Mouse (Mus musculus) lung, postnatal 10 days (tissue): ENCODE measurements around the gene Rnf212b.
A peak's percentile ranks its signal among the peaks of the same experiment; 100 is the strongest.
"Not testable (repeated sequence)": the region's sequence is repeated elsewhere in the genome, so short reads cannot be mapped to it uniquely, and the experiment has no call there.

Experiments used
- DNase-seq: peaks from one replicate; pipeline ENCODE4 v3.0.0; 2021

Gene Rnf212b

DNA sequence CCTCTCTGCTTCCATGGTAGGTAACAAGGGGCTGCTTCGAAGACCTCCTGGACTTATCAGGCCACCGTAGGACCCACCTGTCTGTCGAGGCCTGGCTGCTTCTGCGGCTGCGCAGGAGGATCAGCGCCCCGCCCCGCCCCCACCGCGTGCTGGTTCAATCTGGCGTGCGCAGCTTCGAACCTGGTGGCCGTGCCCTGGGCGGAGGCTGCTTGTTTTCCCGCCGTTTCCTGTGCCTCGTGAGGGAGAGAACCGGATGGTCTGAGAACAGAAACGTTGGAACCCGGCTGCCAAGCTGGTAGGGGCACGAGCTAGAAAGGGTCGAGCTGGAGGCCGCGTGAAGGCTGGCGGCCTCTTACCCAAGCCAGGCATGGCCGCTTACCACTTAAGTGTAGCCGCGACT, at the start of gene Rnf212b:
Gene Rnf212b, plus strand, starts transcription at position 151 of the 400 bp plus-strand sequence.
- DNase-seq, result no peak

DNA sequence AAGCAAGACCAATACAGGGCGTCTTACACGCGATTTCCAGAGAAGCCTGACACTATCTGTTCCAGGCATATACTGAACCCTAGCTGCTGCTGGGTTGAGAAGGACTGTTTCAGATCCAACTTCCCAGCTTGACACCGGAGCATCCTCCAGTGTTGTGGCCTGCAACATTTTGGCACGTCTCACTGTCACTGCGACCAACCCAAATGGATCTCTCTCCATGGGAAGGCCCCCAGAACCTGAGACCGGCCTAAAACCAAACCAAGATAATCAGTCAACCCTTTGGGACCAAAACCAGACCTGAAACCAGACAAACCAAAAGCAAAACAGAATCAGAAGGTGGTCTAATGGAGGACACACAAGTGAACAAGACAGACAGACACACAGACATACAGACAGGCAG, 47.0 kb upstream of the Rnf212b start:
- DNase-seq, result not testable (repeated sequence)

DNA sequence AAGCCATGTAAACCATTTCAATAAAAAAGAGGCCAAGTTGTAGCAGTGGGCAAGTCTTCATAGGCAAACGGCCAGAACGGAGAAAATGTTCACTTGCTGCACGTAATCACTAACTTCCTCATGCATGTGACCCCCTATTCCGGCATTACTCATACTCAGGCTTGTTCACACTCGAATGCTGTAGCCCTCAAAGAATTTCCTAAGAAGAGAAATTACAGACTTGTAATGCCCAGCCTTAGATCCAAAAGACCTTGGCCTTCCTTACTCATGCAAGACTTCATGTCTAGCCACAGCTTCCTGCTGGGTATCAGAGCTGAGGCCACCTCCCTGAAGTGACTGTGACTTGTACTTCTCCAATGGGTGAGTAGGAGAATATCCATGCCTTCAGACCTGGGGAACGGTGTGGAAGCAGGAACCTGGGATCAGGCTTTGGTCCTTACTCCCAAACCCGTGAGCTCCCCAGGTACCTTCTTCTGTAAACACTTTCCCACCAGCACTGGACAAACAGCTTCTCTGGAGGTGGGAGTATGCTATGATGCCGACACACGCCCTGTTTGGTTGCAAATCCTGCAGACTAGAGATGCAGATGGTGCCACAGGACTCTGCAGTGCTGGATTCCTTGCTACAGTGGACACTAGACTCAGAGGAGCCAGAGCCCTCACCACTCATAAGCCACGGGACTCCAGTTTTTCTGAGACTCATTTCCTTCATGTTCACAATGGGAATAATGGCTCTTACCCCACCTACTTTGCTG, 45.5 kb upstream of the Rnf212b start:
- no peak for DNase-seq

DNA sequence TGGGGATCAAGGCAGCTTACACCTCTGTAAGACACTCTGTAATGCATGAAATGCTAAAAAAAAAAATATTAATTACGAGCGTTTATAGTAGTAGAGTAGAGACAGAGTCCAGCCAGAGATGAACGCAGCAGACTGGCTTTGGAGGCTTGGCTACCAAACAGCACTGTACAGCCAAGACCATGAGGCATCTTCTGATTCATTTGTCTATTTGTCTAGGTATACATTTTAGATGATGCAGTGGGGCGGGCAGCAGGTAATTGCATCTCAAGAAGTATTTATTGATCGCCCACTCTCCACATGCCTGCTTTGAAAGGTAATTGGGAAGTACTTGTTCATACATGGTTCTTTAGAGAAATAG, 44.9 kb upstream of the Rnf212b start:
- DNase-seq, result no peak

DNA sequence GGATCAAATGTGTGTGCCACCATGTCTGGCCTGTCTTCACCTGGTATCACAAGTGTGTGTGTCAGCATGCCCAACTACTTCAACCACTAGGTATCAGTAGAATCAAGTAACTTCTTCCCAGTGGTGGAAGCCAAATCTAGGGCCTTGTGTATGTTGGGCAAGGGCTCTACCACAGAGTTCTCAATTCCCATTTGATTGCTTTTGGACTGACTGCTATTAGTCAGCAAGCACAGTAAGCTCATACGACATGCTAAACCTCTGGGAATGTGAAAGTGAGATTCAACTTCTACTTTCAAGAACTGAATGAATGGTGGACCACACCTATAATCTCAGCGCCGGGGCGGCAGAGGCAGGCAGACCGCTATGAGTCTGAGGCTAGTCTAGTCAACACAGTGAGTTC, 43.6 kb upstream of the Rnf212b start:
- DNase-seq, result no peak

DNA sequence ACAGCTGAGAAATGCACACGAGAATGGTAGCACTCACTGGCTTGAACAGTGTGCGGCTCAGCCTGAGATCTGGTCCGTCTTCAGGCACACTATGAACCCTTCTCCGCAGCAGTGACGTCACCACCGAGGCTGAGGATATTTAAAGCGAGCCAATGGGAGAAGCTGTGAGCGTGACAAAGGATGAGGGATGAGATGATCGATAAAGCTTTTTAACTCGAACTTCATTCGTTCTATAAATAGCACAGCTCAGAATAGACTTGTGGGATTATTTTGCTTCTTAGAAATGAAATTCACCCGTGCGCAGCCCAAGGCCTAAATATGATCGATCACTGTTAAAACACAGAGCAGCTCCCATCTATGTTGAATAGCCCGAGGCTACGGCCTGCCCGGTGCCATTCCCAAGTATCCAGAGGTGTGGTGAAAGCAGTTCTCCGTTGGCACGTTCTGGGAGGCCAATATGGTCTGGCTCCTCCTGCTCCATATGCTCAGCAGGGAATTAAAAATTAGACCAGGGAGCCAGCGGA, 41.5 kb upstream of the Rnf212b start:
- DNase-seq, result no peak

DNA sequence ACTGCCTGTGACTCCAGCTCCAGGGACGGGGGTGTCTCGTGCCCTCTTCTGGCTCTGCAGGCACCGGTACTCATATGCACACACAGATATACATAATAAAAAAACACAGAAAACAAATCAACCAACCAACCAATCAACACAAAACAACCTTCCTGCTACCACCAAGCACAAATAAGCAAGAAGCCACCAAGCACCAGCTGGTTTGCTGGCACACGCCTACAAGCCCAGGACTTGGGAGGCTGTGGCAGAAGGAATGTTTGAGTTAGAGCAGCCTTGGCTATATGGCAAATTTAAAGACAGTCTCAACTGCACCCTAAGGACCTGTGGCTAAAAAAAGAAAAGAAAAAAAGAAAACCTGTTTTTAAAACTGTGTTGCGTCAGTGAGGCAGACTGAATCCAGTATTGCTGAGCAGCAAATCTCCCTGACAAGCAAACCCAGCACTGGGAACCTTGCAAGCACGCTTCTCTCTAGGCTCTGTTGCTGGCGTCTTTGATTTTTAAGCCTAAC, 38.4 kb upstream of the Rnf212b start:
- no peak for DNase-seq

DNA sequence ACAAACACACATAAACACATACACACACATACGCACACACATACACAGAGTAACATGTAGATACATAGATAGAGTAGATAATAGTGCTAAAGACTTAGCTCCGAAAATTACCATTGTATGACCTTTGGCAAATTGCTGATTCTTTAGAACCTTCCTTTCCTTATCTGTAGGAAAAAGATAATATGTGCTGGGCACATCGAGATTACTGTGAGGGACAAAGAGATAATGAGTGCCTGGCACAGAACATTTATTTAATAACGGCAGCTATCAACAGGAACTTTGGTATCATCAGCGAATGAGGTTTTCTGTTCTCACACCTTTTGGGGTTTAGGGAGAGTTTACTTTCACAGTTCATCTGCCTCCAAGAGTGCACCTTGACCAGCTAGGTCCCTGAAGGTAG, 37.2 kb upstream of the Rnf212b start:
- DNase-seq, result no peak

DNA sequence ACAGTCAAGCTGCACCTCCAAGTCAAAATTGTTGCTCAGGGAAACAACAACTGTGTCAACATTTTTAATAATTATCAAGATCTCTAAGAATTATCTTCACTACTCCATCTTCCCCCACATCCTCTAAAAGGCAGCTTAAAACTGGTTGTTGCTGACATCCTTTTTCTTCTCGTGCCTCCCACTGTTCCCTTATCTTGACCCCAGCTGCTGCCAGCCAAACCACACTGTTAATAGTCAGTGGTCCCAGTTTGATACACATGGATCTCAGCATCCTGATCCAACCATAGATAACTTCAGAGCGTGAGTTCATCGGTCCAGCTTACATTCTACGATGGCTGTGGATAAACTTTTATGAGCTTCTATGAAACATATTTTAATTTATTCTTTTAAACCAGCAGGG, 36.0 kb upstream of the Rnf212b start:
- DNase-seq, result no peak

DNA sequence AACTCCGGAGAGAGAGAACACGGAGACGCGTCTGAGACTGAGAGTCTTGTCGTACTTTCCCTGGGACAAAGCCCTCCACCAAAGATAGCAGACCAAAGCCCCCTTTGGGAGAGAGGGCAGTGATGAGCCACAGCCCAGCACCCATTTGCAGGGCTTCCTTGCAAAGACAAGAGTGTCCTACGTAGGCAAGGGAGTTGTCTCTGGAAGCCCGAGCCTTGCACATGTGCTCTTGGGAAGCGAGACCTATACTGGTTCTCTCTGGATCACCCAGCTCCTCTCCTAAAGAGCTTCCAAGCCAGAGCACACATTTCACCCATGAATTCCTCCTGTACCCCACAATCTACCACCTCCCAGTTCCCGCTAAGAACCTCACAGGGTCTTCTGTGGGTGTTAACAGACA, 33.9 kb upstream of the Rnf212b start:
- no peak for DNase-seq

DNA sequence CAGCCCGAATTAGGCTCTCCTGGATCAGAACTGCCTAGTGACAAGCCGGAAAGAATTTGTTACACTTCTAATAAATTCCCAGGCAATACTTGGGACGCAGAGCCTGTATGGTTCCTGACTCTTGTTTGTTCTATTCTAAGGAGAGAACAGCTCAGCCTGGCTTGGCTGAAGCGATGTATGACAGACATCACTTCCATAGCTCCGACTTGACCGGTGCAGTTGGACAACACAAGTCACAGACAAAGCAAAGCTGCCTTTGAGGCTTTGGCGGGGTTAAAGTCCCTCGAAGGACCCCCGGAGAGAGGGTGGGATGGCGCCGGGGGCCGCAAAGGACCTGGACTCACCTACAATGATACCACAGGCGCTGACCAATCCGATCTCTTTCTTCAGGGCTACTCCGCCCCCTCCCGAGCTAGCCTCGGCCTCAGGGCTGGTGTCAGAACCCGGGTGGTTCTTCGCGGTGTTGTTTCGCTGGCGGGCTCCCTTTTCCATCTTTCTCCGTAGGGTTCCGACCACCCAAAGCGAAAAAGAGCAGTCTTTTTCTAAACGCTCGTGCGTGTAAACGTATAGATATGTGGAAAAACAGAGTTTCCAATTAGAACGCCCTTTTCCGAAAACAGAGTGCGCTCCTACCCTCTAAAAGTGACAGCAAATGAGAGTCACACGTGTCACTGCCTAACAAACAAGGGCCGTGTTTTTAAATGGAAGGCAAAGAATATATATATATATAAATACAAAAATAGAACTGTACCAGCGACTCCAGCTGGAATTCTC, 32.9 kb upstream of the Rnf212b start:
- DNase-seq, result peak; percentile 43

DNA sequence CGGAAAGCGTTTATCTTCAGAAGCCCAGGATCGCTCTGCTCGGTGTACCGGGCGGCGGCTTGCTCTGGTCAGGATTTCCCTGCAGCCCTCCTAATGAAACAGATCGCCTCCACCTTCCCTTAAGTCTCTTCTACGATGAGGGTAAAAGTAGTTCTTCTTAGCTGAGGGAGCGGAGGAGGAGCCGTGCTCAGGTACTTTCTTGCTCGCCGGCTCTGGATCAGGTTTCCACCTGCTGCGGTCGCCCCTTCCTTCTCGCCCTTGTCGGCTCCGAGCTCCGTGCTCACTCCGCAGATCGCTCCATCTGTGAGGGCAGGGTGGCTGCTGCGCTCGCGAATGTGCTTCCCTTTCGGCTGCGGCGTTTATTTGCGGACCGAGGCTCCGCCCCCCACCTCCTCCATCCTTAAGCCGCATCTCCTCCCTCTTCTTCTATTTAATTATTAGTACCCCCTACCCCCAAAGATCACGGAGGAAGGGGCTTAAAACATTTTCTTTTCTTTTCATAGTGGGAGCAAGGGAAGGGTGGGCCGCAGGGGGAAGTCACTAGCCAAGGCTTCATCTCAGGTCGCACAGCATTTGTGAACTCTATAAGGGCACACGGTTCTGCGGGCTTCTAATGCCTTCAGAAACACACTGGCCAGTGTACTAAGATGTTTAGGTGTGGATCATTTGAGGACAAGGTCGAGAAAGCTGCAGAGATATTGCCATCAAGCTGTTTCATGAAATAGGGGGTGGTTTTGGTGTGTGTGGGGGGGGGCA, 32.2 kb upstream of the Rnf212b start, which contains the start of gene Slc7a8:
Gene Slc7a8, minus strand, starts transcription at position 337 of the 756 bp plus-strand sequence.
- DNase-seq, result peak; percentile 42

DNA sequence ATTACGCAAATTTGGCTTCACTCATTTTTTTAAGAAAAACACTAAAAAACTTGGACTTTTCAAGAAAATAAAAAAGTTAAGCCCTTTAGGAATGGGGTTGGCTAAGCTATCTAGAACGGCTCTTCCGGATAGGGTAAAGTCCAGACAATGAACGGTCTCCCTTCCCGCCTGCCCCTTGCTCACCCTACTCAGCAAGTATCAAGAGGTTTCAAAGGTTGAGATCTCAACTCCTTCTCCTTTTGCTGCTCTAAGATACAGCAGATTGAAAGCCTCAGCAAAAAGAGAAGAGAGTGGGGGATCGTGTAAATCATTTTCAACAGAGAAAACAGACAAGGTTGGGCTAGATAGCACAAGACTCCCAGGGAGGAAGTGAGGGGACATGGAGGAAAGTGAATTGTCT, 31.0 kb upstream of the Rnf212b start:
- no peak for DNase-seq

DNA sequence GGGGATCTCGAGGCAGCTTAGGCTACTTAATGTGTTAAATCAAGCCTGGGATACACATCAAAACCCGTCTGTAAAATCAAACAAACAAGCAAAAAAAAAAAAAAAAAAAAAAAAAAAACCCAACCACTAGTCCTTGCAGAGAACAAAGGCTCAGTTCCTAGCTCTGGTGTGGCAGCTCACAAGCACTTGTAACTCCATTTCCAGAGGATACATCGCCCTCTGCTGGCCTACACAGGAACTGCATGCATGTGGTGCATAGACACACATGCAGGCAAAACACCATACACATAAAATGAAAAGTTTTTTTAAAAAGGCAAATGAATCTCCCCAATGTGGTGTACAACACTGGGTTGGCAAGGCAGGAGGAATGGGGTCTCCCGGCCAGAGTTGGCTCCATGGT, 28.0 kb upstream of the Rnf212b start:
- DNase-seq, result peak; percentile 79

DNA sequence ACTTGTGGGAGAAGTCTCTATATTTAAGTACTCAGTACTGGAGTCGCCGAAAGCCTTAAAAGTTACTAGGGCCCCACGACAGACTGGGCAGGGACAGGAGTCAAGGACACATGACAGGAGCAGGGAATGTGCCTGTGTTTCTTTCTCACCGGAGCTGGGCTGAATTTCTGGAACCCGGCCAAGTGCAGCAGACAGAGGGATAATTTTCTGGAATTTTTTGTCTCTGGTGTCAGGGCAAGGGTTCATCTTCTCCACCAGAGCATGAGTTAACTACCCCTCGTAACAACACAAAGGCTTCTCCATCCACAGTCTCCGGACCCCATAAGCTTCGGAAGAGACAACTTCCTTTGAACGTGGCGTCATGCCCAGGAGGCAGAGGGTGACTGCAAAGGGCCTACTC, 27.5 kb upstream of the Rnf212b start:
- DNase-seq, result peak; percentile 30

DNA sequence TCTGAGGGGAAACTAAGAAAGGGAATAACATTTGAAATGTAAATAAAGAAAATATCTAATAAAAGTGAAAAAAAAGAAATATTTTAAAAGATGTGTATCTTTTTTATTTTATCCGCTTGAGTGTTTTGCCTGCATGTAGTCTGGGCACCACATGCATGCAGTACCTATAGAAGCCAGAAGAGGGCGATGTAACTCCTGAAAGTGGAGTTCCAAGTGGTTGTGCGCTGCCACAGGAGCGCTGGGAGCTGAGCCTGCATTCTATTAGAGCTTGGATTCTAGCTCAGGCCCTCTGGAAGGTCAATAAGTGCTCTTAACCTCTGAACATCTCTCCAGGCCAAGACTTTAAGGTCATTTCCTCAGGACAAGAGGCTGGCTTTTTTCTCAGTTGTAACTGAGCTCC, 26.7 kb upstream of the Rnf212b start:
- DNase-seq, result no peak

DNA sequence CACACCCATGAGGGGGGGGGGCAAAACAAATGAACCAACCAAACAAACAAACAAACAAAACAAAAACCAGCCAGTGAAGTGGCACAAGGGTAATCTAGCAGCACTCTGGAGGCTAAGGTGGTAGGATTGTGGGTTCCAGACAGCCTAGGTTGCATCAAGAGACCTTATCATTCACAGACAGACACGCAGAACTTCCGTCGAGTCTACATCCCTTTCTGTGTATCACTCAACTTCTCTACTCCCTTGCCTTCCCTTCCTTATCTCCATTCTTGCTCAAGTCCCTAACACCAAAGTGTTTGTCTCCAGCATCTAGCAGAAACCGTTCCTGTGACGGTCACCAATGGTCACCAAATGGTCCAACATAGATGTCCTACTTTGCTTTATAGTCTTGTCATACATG, 25.7 kb upstream of the Rnf212b start:
- no peak for DNase-seq

DNA sequence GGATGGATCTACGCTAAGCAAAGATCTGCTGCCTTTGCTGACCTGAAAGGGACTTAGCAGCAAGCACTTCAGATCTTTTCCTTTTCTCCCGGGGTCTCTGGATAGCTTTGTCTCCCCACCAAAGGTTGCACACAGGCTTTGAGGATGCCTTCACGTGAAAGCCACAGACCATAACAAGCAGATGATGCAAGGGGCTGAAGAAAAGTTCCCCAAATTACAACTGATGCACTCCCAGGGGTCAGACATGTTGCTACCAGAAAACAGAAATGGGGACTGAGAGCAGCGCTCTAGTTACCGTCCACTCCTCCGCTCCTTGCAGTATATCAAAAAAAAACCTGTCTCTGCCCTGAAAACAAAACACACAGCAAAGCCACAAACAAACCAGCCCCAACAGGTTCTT, 21.8 kb upstream of the Rnf212b start:
- no peak for DNase-seq

DNA sequence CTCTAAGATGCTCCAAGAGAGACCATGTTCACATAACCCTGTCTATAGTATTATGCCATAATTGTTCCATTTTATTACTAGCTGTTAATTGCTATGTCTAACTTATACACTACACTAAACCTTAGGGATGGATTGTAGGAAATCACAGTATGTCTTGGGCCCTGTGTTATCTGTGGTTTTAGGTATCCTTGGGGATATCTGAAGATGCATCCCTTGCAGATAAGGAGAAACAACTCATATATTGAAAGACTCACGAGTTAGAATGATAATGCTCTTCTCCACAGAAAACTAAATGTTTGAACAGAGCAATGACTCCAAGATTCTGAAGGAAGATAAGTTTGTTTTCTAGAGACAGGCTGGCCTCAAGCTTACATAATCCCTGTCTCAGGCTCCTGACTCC, 20.6 kb upstream of the Rnf212b start:
- no peak for DNase-seq

DNA sequence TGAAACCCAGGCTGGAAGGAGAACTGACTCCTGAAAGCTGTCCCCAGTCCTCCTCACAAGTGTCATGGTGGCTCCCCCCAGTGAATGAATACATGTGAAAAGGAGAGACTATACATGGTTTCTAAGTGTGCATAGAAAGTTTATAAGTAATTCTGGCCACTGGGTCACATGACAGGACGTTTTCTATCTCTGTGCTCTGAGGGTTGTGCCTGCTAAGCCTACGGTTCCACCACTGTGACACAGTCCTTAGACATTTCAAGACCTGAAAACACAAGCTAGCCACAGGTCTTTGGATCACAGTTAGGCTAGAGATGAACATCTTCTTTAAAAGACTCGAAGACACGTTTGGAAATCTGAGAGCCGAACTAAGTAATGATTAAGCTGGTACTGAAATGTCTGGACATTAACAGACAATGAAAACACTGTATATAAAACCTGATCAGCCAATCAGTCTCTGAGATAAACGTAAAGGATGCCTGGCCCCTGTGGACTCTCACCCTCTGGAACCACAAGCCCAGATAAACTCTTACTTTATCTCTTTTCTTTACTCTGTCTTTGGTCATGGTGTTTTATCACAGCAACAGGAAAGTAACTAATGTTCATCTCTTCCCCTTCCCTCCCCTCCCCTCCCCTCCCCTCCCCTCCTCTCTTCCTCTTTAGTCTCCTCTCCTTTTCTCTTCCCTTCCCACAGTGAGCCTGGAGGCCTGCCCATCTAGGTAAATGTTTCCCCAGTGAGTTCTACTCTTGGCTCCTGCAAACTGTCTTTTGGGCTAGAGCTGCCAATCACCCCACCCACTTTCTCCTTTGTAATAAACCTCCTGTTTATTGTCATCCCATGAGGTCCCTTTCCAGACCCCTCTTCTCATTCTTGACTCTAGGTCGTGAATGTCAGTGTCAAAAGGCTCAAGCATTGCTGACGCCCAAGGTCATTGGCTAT, 19.8 kb upstream of the Rnf212b start:
- DNase-seq, result no peak

DNA sequence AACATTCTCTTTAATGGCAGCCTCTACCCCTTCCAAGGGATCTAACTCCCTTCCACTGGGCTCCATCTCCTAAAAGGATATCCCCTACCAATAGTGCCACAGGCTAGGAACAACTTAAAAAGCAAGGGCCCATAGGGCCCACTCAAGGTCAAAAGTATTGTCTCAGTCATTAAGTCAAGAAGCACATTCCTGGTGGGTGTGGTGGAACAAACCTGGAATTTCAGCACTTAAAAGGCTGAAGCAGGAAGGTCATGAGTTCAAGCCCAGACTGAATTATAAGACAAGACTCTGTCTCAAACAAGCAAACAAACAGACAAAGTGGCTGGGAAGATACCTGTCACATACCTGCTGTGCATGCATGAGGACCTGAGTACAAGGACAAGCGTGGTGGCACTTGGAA, 18.0 kb upstream of the Rnf212b start:
- no peak for DNase-seq

DNA sequence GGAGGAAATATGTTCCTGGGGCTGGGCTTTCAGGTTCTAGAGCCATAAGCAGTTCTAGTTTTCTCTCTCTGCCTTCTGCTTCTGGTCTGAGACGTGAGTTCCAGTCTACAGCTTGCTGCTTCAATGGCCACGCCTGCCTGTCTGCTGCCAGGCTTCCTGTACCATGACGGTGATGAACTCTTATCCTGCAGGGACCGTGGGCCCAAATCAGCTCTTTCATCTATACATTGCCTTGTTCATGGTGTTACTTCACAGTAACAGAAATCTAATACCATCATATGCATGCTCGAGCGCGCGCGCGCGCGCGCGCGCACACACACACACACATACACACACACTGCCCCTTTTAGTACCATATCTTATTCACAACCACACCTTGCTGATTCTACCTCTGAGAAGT, 17.2 kb upstream of the Rnf212b start:
- DNase-seq, result no peak
